Mouse (Mus musculus) MEL (cell line): ENCODE results near the gene Rsph1. TPM values are rescaled to one million over a fixed set of nuclear protein-coding genes. Genes with fewer than 3 reads are reported as not detected.

Experiments used
- DNase-seq: peaks from one replicate; pipeline ENCODE4 v3.0.0; 2011; ENCODE audit warnings: low read depth, low spot score
- H3K27ac ChIP-seq: 2 replicates; pipeline ENCODE4 v1.5.1; 2012; ENCODE audit warnings: low read depth, mild to moderate bottlenecking, control low read depth, low read length, moderate library complexity; ENCODE audit not compliant: control insufficient read depth
- H3K27me3 ChIP-seq, 2 experiments: fragments of 150-350 bp in 1 of 2; sonication (generic) in 1 of 2; 2 replicates each; pipeline ENCODE4 v1.6.1; 2012; ENCODE audit warnings: low read length in 2 of 2, mild to moderate bottlenecking in 2 of 2, improper control_type of control experiment in 1 of 2, moderate library complexity in 1 of 2; ENCODE audit not compliant: insufficient read depth in 2 of 2, control insufficient read depth in 1 of 2
- H3K36me3 ChIP-seq, 2 experiments: 2 replicates each; pipeline ENCODE4 v1.6.1; 2012 to 2014; ENCODE audit warnings: low read length in 2 of 2, improper control_type of control experiment in 1 of 2, inconsistent platforms in 1 of 2, mild to moderate bottlenecking in 1 of 2; ENCODE audit not compliant: insufficient read depth in 2 of 2, control insufficient read depth in 1 of 2
- H3K4me1 ChIP-seq, 2 experiments: fragments of 150-350 bp in 1 of 2; sonication (generic) in 1 of 2; 2 replicates each; pipeline ENCODE4 v1.6.1; 2012; ENCODE audit warnings: low read length in 2 of 2, improper control_type of control experiment in 1 of 2, mild to moderate bottlenecking in 1 of 2; ENCODE audit not compliant: insufficient read depth in 2 of 2, control insufficient read depth in 1 of 2
- H3K4me3 ChIP-seq, 2 experiments: fragments of 150-350 bp in 1 of 2; sonication (generic) in 1 of 2; 2 replicates each; pipeline ENCODE4 v1.5.1; 2012; ENCODE audit warnings: low read depth in 2 of 2, low read length in 2 of 2, mild to moderate bottlenecking in 2 of 2, moderate library complexity in 2 of 2, control low read depth in 1 of 2, improper control_type of control experiment in 1 of 2; ENCODE audit not compliant: control insufficient read depth in 1 of 2, insufficient read depth in 1 of 2
- H3K79me2 ChIP-seq: 2 replicates; pipeline ENCODE4 v1.6.1; 2012; ENCODE audit warnings: mild to moderate bottlenecking, low read length, moderate library complexity; ENCODE audit not compliant: control insufficient read depth, poor library complexity, insufficient read depth
- H3K9ac ChIP-seq: 2 replicates; pipeline ENCODE4 v1.6.1; 2012; ENCODE audit warnings: low read depth, mild to moderate bottlenecking, control low read depth, low read length, moderate library complexity; ENCODE audit not compliant: control insufficient read depth, poor library complexity, severe bottlenecking
- H3K9me3 ChIP-seq: fragments of 150-350 bp; sonication (generic); replicated peaks from 2 replicates; pipeline ENCODE4 v1.6.1; 2012; ENCODE audit warnings: mild to moderate bottlenecking, low read length, improper control_type of control experiment, moderate library complexity; ENCODE audit not compliant: insufficient read depth
- CHD1 ChIP-seq: IDR thresholded peaks from 2 replicates; pipeline ENCODE4 v1.6.1; 2012; ENCODE audit warnings: low read depth, mild to moderate bottlenecking, inconsistent platforms, low read length, improper control_type of control experiment
- ELF1 ChIP-seq: IDR thresholded peaks from 2 replicates; pipeline ENCODE4 v1.6.1; 2014; ENCODE audit warnings: low read depth, mild to moderate bottlenecking, inconsistent platforms, low read length, improper control_type of control experiment, moderate library complexity
- ETS1 ChIP-seq: IDR thresholded peaks from 2 replicates; pipeline ENCODE4 v1.6.1; 2012; ENCODE audit warnings: low read depth, mild to moderate bottlenecking, inconsistent platforms, low read length, improper control_type of control experiment, moderate library complexity
- GABPA ChIP-seq: IDR thresholded peaks from 2 replicates; pipeline ENCODE4 v1.6.1; 2012; ENCODE audit warnings: low read depth, mild to moderate bottlenecking, inconsistent platforms, low read length, improper control_type of control experiment, moderate library complexity
- HCFC1 ChIP-seq: IDR thresholded peaks from 2 replicates; pipeline ENCODE4 v1.6.1; 2012; ENCODE audit warnings: low read depth, mild to moderate bottlenecking, inconsistent platforms, low read length, improper control_type of control experiment, moderate library complexity
- KAT2A ChIP-seq: conservative IDR thresholded peaks from 2 replicates; pipeline ENCODE4 v1.6.1; 2012; ENCODE audit warnings: low read depth, low read length, improper control_type of control experiment, inconsistent platforms
- MAFK ChIP-seq: IDR thresholded peaks from 2 replicates; pipeline ENCODE4 v1.6.1; 2011; ENCODE audit warnings: low read depth, mild to moderate bottlenecking, low read length, improper control_type of control experiment, borderline replicate concordance
- MAX ChIP-seq: IDR thresholded peaks from 2 replicates; pipeline ENCODE4 v1.6.1; 2011; ENCODE audit warnings: low read length, improper control_type of control experiment
- MEF2A ChIP-seq: IDR thresholded peaks from 2 replicates; pipeline ENCODE4 v1.6.1; 2014; ENCODE audit warnings: low read depth, mild to moderate bottlenecking, inconsistent platforms, low read length, improper control_type of control experiment; ENCODE audit not compliant: poor library complexity, insufficient replicate concordance, severe bottlenecking; ENCODE audit errors: extremely low read depth
- NELFE ChIP-seq: IDR thresholded peaks from 2 replicates; pipeline ENCODE4 v1.6.1; 2011; ENCODE audit warnings: low read depth, low read length, improper control_type of control experiment
- NRF1 ChIP-seq: IDR thresholded peaks from 2 replicates; pipeline ENCODE4 v1.6.1; 2014; ENCODE audit warnings: low read depth, mild to moderate bottlenecking, inconsistent platforms, low read length, improper control_type of control experiment, moderate library complexity; ENCODE audit not compliant: poor library complexity, insufficient read depth, severe bottlenecking
- POLR2A ChIP-seq, 2 experiments: IDR thresholded peaks; 2 replicates each; pipeline ENCODE4 v1.6.1; 2011 to 2012; ENCODE audit warnings: low read length in 2 of 2, mild to moderate bottlenecking in 2 of 2, control low read depth in 1 of 2, improper control_type of control experiment in 1 of 2, low read depth in 1 of 2, moderate library complexity in 1 of 2; ENCODE audit not compliant: control insufficient read depth in 1 of 2, insufficient read depth in 1 of 2, poor library complexity in 1 of 2
- POLR2AphosphoS2 ChIP-seq: IDR thresholded peaks from 2 replicates; pipeline ENCODE4 v1.6.1; 2011; ENCODE audit warnings: low read length, improper control_type of control experiment
- RAD21 ChIP-seq: IDR thresholded peaks from 2 replicates; pipeline ENCODE4 v1.6.1; 2011; ENCODE audit warnings: mild to moderate bottlenecking, low read depth, low read length, improper control_type of control experiment
- SIN3A ChIP-seq: IDR thresholded peaks from 2 replicates; pipeline ENCODE4 v1.6.1; 2012; ENCODE audit warnings: low read length, improper control_type of control experiment, inconsistent platforms
- TBP ChIP-seq: IDR thresholded peaks from 2 replicates; pipeline ENCODE4 v1.8.0; 2011; ENCODE audit warnings: low read depth, low read length, improper control_type of control experiment
- TCF12 ChIP-seq: IDR thresholded peaks from 2 replicates; pipeline ENCODE4 v1.6.1; 2014; ENCODE audit warnings: low read depth, mild to moderate bottlenecking, inconsistent platforms, low read length, improper control_type of control experiment, moderate library complexity
- UBTF ChIP-seq: IDR thresholded peaks from 2 replicates; pipeline ENCODE4 v1.6.1; 2012; ENCODE audit warnings: low read depth, mild to moderate bottlenecking, inconsistent platforms, low read length, improper control_type of control experiment, moderate library complexity, borderline replicate concordance; ENCODE audit not compliant: insufficient read depth
- USF1 ChIP-seq: IDR thresholded peaks from 2 replicates; pipeline ENCODE4 v1.6.1; 2014; ENCODE audit warnings: low read depth, mild to moderate bottlenecking, inconsistent platforms, low read length, improper control_type of control experiment, moderate library complexity
- polyA plus RNA-seq, 2 experiments: library from polyadenylated mRNA; stranded (reverse) in 1 of 2; unstranded in 1 of 2; fragments of >175 nt in 1 of 2; fragments of >200 nt in 1 of 2; gene quantifications; 2 replicates each; pipeline versions ENCODE4 v1.2.1 to v1.2.4; 2012; ENCODE audit warnings: low replicate concordance in 2 of 2, low read depth in 1 of 2; ENCODE audit not compliant: insufficient read length in 2 of 2, insufficient read depth in 1 of 2, missing spikeins in 1 of 2
- total RNA-seq: library from RNA; depleted of rRNA; stranded (reverse); fragments of 300-350 nt; gene quantifications from 2 replicates; pipeline ENCODE4 v1.2.3, GENCODE M21; 2012

Rsph1 gene
- total and polyA plus RNA-seq, 3 experiments = 1.3 to 3.6 TPM; not detected in 1

- TF ChIP-seq RAD21 = no peak
- TF ChIP-seq POLR2A (IDR thresholded peaks at IDR 0.05; ENCODE audit: control insufficient read depth in 1 of 2, insufficient read depth in 1 of 2, low read depth in 1 of 2, low read length in 2 of 2, poor library complexity in 1 of 2) = peak; percentile 25 to 51; a peak in 2 of 4 replicates
- peak; percentile 94 for TF ChIP-seq SIN3A
- no peak for TF ChIP-seq POLR2AphosphoS2
- no peak for TF ChIP-seq NRF1
- peak; percentile 90 for TF ChIP-seq USF1
- 0 out of 2 replicates have a peak, but pooled peaks have one; percentile 38 for TF ChIP-seq ELF1
- TF ChIP-seq, all 39 proteins: peak for 15
Measured at GRCm38 (mm10) chr17:31297521-31297939, 20.3 kb upstream of the Rsph1 start (continued).

- H3K4me3 ChIP-seq = peak overlapping the region; percentile 57 to 94
- H3K9ac ChIP-seq = peak overlapping the region; percentile 91
- peak; percentile 85 for DNase-seq
- peaks cover 11% of the 10 kb centered on the region for H3K79me2 ChIP-seq
- H3K9me3 ChIP-seq = no peaks in the 10 kb centered on the region
- H3K27ac ChIP-seq = peak overlapping the region; percentile 88
- peaks cover 11 to 21% of the 10 kb centered on the region in 2 experiments for H3K4me1 ChIP-seq
- H3K36me3 ChIP-seq = peaks cover 0 to 15% of the 10 kb centered on the region in 2 experiments; a peak in 2 of 4 replicates
- TF ChIP-seq MAX (no peak), SIN3A (peak; percentile 76), MEF2A (no peak), NELFE (peak; percentile 51), TCF12 (0 out of 2 replicates have a peak, but pooled peaks have one; percentile 5), TBP (peak; percentile 30; the same call in 1 of the 2 replicates), ELF1 (peak; percentile 20; the same call in 1 of the 2 replicates), GABPA (no peak), MAFK (no peak), UBTF (0 out of 2 replicates have a peak, but pooled peaks have one; percentile 88), HCFC1 (no peak), CHD1 (no peak), KAT2A (no peak), POLR2A (IDR thresholded peaks at IDR 0.05; ENCODE audit: control insufficient read depth in 1 of 2, insufficient read depth in 1 of 2, low read depth in 1 of 2, low read length in 2 of 2, poor library complexity in 1 of 2) (peak in 1 of 2 experiments; percentile 59; a peak in 1 of 4 replicates), ETS1 (peak; percentile 34; the same call in 1 of the 2 replicates)
- H3K27me3 ChIP-seq = no peaks in the 10 kb centered on the region
Measured at GRCm38 (mm10) chr17:31295892-31296781, 19.0 kb upstream of the Rsph1 start.
